Mouse (Mus musculus) spleen, postnatal 36 days (tissue): ENCODE measurements at regions not wholly inside any gene's neighbourhood (a gene's known extent, or its start where the extent isn't known, plus 50 kb on each side); places are given as distances from the start of the nearest gene placed in this dataset.
"Not testable (repeated sequence)": the region's sequence is repeated elsewhere in the genome, so short reads cannot be mapped to it uniquely, and the experiment has no call there.

Experiments
- DNase-seq, 2 experiments: peaks; one replicate each; pipeline ENCODE4 v3.0.0; 2022; ENCODE audit warnings: low spot score in 2 of 2, mixed read lengths in 1 of 2

GRCm38 (mm10) chr12:71707727-71708369 lies 123.0 kb upstream of the Daam1 start:
- no peak for DNase-seq

GRCm38 (mm10) chr12:71714606-71715005 lies 116.3 kb upstream of the Daam1 start:
- no peak for DNase-seq

- not testable (repeated sequence) for DNase-seq
These were observed 112.5 kb upstream of the Daam1 start for GRCm38 (mm10) chr12:71718412-71718811.

GRCm38 (mm10) chr12:71718911-71719310 lies 112.0 kb upstream of the Daam1 start:
- no peak for DNase-seq

- no peak for DNase-seq
These were observed 105.7 kb upstream of the Daam1 start for GRCm38 (mm10) chr12:71725140-71725539.

- no peak for DNase-seq
These were observed 105.1 kb upstream of the Daam1 start for GRCm38 (mm10) chr12:71725713-71726336.

GRCm38 (mm10) chr12:71743345-71743744 lies 87.5 kb upstream of the Daam1 start:
- no peak for DNase-seq

GRCm38 (mm10) chr12:71746011-71746410 lies 84.9 kb upstream of the Daam1 start:
- no peak for DNase-seq

- no peak for DNase-seq
These were observed 83.5 kb upstream of the Daam1 start for GRCm38 (mm10) chr12:71747386-71747785.

GRCm38 (mm10) chr12:71747831-71748368 lies 83.0 kb upstream of the Daam1 start:
- DNase-seq, result no peak

- DNase-seq, result peak; percentile 2 to 6
These were observed 82.1 kb upstream of the Daam1 start for GRCm38 (mm10) chr12:71748731-71749130.

- DNase-seq, result no peak
These were observed 81.2 kb upstream of the Daam1 start for GRCm38 (mm10) chr12:71749668-71750067.

GRCm38 (mm10) chr12:71752741-71753260 lies 78.1 kb upstream of the Daam1 start:
- no peak for DNase-seq

- no peak for DNase-seq
These were observed 77.6 kb upstream of the Daam1 start for GRCm38 (mm10) chr12:71753276-71753675.

GRCm38 (mm10) chr12:71763194-71763593 lies 67.7 kb upstream of the Daam1 start:
- no peak for DNase-seq

- no peak for DNase-seq
These were observed 64.8 kb upstream of the Daam1 start for GRCm38 (mm10) chr12:71766086-71766485.

- no peak for DNase-seq
These were observed 64.2 kb upstream of the Daam1 start for GRCm38 (mm10) chr12:71766636-71767035.

GRCm38 (mm10) chr12:71767896-71768295 lies 63.0 kb upstream of the Daam1 start:
- DNase-seq, result no peak

- peak; percentile 19 to 31 for DNase-seq
These were observed 62.4 kb upstream of the Daam1 start for GRCm38 (mm10) chr12:71768471-71768870.

GRCm38 (mm10) chr12:71768890-71769289 lies 62.0 kb upstream of the Daam1 start:
- no peak for DNase-seq

GRCm38 (mm10) chr12:71769302-71769701 lies 61.6 kb upstream of the Daam1 start:
- no peak for DNase-seq

- no peak for DNase-seq
These were observed 57.0 kb upstream of the Daam1 start for GRCm38 (mm10) chr12:71773891-71774290.

- no peak for DNase-seq
These were observed 55.8 kb upstream of the Daam1 start for GRCm38 (mm10) chr12:71775126-71775525.
